Mouse (Mus musculus) heart, embryonic 10.5 days (tissue): ENCODE data around the gene Mzt1. TPM values are rescaled to one million over a fixed set of nuclear protein-coding genes. Genes with fewer than 3 reads are reported as not detected.
"Not testable (repeated sequence)": the region's sequence is repeated elsewhere in the genome, so short reads cannot be mapped to it uniquely, and the experiment has no call there.

Source experiments
- DNase-seq: peaks from one replicate; pipeline ENCODE4 v3.0.0-alpha.2; 2017; ENCODE audit warnings: low spot score
- H3K27ac ChIP-seq: fragments of 300-500 bp; sonication (generic); 2 replicates; pipeline ENCODE4 v1.5.1; 2016; ENCODE audit warnings: mild to moderate bottlenecking
- H3K27me3 ChIP-seq: fragments of 300-500 bp; sonication (generic); 2 replicates; pipeline ENCODE4 v1.6.1; 2016; ENCODE audit warnings: mild to moderate bottlenecking; ENCODE audit not compliant: poor library complexity, insufficient read depth, severe bottlenecking
- H3K36me3 ChIP-seq: fragments of 300-500 bp; sonication (generic); 2 replicates; pipeline ENCODE4 v1.6.1; 2016; ENCODE audit warnings: mild to moderate bottlenecking, moderate library complexity
- H3K4me1 ChIP-seq: fragments of 300-500 bp; sonication (generic); 2 replicates; pipeline ENCODE4 v1.6.1; 2016; ENCODE audit warnings: mild to moderate bottlenecking
- H3K4me3 ChIP-seq: fragments of 300-500 bp; sonication (generic); 2 replicates; pipeline ENCODE4 v1.5.1; 2016; ENCODE audit warnings: mild to moderate bottlenecking, moderate library complexity
- H3K9me3 ChIP-seq: fragments of 300-500 bp; sonication (generic); 2 replicates; pipeline ENCODE4 v1.6.1; 2016; ENCODE audit warnings: mild to moderate bottlenecking, moderate library complexity
- WGBS: fragments of 180-500 bp; shearing (Covaris S2); methylation state at CpG from one replicate; pipeline ENCODE4 v1.1.7; 2016; 5-methylcytosine and 5-hydroxymethylcytosine counted together
- polyA plus RNA-seq: library from polyadenylated mRNA; unstranded; fragments of >200 nt; fragmentation: Nextera tagmentation; extraction: Ambion mirVana; gene quantifications from 2 replicates; pipeline ENCODE4 v1.2.1, GENCODE M21; 2016

The Mzt1 gene
- 92.2 and 95.7 TPM in 2 replicates for polyA plus RNA-seq

DNA sequence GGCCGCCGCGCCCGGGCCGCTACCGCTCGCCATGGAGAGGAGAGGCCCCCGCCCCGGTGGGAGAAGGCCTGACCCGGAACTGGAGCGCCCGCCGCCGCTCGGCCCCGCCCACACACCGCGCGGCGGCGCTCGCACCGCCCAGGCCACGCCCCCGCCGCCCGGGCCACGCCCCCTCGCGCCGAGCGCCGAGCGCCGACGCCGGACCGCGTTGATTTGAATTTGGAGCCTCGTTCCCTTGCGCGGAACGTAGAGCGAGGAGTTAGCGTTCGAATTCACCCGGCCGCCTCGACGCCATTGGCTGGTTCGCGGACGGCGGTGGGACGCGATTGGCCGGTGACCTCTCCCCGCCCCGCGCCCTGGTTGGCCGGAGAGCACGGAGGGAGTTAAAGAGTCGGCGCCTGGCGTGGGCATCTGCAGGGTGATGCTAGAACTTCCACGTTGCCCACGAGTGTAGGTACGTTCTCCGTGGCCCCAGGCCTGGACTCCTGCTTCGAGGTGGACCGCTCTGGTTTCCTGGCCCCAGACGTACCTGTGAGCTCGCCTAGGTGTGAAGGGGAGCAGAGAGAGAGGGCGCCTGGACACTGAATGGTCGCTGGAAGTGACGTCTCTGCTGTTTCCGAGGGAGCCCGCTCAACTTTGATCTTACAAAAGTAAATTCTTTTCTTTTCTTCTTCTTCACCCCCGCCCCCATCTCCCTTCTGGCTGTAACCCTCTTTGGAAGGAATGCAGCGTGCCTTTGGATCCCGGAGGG is at the start of gene Mzt1, which contains the start of gene Bora:
TSS of gene Mzt1 (minus strand) at position 104 of the 751 bp plus-strand sequence.
TSS of gene Bora (plus strand) at position 192 of the 751 bp plus-strand sequence.
- H3K4me1 ChIP-seq: peaks cover 25% of the 10 kb centered on the region
- WGBS: under 1% methylated on average over 81 of the region's 81 CpGs
- peak within 1 kb of the TSS; percentile 86 for H3K4me3 ChIP-seq
- no peaks in the 10 kb centered on the region for H3K27me3 ChIP-seq
- peak within 1 kb of the TSS; percentile 98 for H3K27ac ChIP-seq
- H3K9me3 ChIP-seq: no peaks in the 10 kb centered on the region
- peak; percentile 98 for DNase-seq
- H3K36me3 ChIP-seq: peaks cover 20% of the 10 kb centered on the region

DNA sequence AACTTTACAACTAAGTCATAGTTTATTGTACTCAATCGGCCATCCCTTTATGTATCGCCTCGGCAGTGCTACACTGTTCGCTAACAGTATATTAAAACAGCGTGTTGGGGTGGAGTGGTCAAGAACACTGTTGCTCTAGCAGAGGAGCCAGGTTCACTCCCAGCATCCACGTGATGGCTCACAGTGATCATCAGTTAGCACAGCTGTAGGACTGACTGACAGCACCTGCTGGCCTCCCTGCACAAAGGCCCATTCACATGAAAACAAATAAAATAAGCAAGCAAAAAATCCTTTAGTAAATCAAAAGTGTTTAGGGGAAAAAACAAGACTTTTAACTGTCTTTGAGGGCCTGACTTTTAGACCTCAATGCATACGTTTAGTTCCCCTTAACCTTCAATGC is 43.0 kb upstream of the Mzt1 start:
- DNase-seq: no peak

DNA sequence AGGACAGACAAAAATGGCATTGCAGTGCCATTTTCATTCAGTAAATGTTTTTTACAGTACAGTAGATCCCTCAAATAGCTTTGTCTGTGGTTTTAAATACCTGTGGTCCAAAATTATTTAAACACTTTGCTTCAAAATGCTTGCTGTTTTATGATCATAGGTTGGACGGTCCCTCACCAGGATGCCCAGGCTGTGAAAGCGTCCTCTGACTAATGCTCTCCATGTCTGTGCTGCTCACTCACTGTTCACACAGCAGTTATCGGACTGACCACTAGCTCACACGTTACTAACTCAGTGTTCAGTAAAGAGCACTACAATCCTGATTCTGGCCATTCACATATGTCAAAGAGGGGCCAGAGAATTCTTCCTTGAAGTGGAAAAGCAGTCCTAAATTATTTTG is 25.2 kb upstream of the Mzt1 start:
- Histone ChIP-seq H3K4me3 (no peak overlapping the region), H3K27me3 (no peaks in the 10 kb centered on the region), H3K4me1 (no peaks in the 10 kb centered on the region), H3K9me3 (no peaks in the 10 kb centered on the region), H3K27ac (no peak overlapping the region), H3K36me3 (peaks cover 86% of the 10 kb centered on the region)
- DNase-seq: no peak
- WGBS: 92% methylated on average over 4 of the region's 4 CpGs

More for the DNA sequence above, 43.0 kb upstream of the Mzt1 start:
- H3K27ac ChIP-seq: no peak overlapping the region
- peaks cover 83% of the 10 kb centered on the region for H3K36me3 ChIP-seq
- no peak overlapping the region for H3K4me3 ChIP-seq
- H3K9me3 ChIP-seq: no peaks in the 10 kb centered on the region
- H3K4me1 ChIP-seq: peaks cover 3% of the 10 kb centered on the region; the same call in 1 of the 2 replicates
- H3K27me3 ChIP-seq: no peaks in the 10 kb centered on the region
- WGBS: 94% methylated on average over 7 of the region's 7 CpGs

GRCm38 (mm10) chr14:99063091-99063490 is 17.2 kb upstream of the Mzt1 start:
- H3K4me1 ChIP-seq: no peaks in the 10 kb centered on the region
- WGBS: 88% methylated on average over 2 of the region's 2 CpGs
- H3K36me3 ChIP-seq: peaks cover 77% of the 10 kb centered on the region

GRCm38 (mm10) chr14:99060616-99061015 is 14.7 kb upstream of the Mzt1 start:
- 95% methylated on average over 12 of the region's 12 CpGs for WGBS
- Histone ChIP-seq H3K4me1 (no peaks in the 10 kb centered on the region), H3K27me3 (no peaks in the 10 kb centered on the region), H3K9me3 (no peaks in the 10 kb centered on the region), H3K36me3 (peaks cover 74% of the 10 kb centered on the region), H3K4me3 (no peak overlapping the region), H3K27ac (no peak overlapping the region)
- DNase-seq: no peak

More at GRCm38 (mm10) chr14:99063091-99063490, 17.2 kb upstream of the Mzt1 start:
- Histone ChIP-seq H3K27ac (no peak overlapping the region), H3K27me3 (no peaks in the 10 kb centered on the region), H3K4me3 (no peak overlapping the region), H3K9me3 (no peaks in the 10 kb centered on the region)
- DNase-seq: no peak

GRCm38 (mm10) chr14:99058959-99059586 is 13.1 kb upstream of the Mzt1 start:
- Histone ChIP-seq H3K9me3 (no peaks in the 10 kb centered on the region), H3K4me3 (no peak overlapping the region), H3K4me1 (no peaks in the 10 kb centered on the region), H3K36me3 (peaks cover 74% of the 10 kb centered on the region), H3K27ac (no peak overlapping the region), H3K27me3 (no peaks in the 10 kb centered on the region)
- DNase-seq: no peak
- 87% methylated on average over 7 of the region's 7 CpGs for WGBS

- Histone ChIP-seq H3K27me3 (no peaks in the 10 kb centered on the region), H3K27ac (peak overlapping the region; percentile 98), H3K36me3 (peaks cover 26% of the 10 kb centered on the region), H3K4me1 (peaks cover 20% of the 10 kb centered on the region), H3K4me3 (peak overlapping the region; percentile 86), H3K9me3 (no peaks in the 10 kb centered on the region)
- under 1% methylated on average over 15 of the region's 15 CpGs for WGBS
- no peak for DNase-seq
Observed at GRCm38 (mm10) chr14:99046782-99047181, 848 bp upstream of the Mzt1 start.

DNA sequence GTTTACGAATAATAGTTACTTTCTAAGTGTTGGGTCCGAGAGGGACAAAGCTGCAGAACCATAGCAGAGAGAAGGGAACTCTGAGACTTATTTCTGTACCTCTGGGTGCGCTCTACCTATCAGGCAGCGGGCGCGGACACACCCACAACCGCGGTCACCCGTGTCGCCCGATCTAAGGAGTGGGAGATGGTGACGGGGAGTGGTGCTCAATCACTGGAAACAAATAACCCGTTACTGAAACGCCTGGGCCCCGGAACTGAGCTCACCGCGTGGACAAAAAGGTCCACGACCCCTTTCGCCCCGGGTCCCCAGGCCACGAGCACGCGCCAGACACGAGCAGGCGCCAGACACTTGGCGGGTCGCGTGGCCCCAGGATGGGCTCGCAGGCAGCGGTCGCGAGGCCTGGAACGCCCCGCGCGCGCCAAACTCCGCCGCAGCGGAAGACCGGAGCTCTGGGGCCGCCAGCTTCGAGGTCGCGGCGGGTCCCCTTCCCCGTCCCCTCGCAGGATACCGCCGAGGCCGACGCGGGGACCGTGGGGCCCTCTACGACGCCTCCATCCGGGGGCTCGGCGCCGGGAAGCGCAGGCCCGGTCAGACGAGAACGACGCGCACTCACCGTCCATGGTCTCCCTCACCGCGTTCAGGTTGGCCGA is 430 bp downstream of the Mzt1 start:
- H3K4me3 ChIP-seq: peak overlapping the region; percentile 86
- peaks cover 27% of the 10 kb centered on the region for H3K4me1 ChIP-seq
- H3K9me3 ChIP-seq: no peaks in the 10 kb centered on the region
- H3K36me3 ChIP-seq: peaks cover 14% of the 10 kb centered on the region
- no peaks in the 10 kb centered on the region for H3K27me3 ChIP-seq
- WGBS: under 1% methylated on average over 66 of the region's 70 CpGs
- DNase-seq: peak; percentile 85
- peak overlapping the region; percentile 98 for H3K27ac ChIP-seq

GRCm38 (mm10) chr14:99044718-99045117 is 1.2 kb downstream of the Mzt1 start:
- Histone ChIP-seq H3K4me3 (peak overlapping the region; percentile 86), H3K36me3 (peaks cover 8% of the 10 kb centered on the region; the same call in 1 of the 2 replicates), H3K27ac (0 out of 2 replicates have a peak overlapping the region, but pooled peaks have one; percentile 98), H3K9me3 (no peaks in the 10 kb centered on the region), H3K27me3 (no peaks in the 10 kb centered on the region), H3K4me1 (peaks cover 27% of the 10 kb centered on the region)
- no peak for DNase-seq
- WGBS: 8% methylated on average over 5 of the region's 5 CpGs

DNA sequence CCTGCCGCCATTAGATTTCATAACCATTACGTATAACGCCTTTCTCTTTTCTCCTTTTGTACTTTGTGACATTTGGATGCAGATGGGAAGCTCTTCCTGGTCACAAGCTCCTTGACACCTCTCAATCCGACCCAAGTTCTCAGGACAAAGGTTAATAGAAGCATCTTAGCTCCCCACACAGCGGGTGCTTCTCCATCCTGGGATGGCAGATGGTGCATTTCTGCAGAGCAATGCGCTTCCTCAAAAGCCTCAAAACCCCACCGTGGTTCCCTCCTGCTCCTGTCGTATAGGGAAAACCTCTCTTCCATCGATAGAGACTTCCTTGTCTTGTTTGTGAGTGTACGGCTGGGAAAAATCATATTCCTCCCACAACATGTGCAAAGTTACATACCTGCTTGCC is 1.8 kb downstream of the Mzt1 start:
- H3K4me3 ChIP-seq: peak overlapping the region; percentile 86
- H3K4me1 ChIP-seq: peaks cover 27% of the 10 kb centered on the region
- peaks cover 13% of the 10 kb centered on the region; the same call in 1 of the 2 replicates for H3K36me3 ChIP-seq
- WGBS: 44% methylated on average over 10 of the region's 10 CpGs
- no peak for DNase-seq
- H3K27ac ChIP-seq: no peak overlapping the region
- no peaks in the 10 kb centered on the region for H3K27me3 ChIP-seq
- H3K9me3 ChIP-seq: no peaks in the 10 kb centered on the region

DNA sequence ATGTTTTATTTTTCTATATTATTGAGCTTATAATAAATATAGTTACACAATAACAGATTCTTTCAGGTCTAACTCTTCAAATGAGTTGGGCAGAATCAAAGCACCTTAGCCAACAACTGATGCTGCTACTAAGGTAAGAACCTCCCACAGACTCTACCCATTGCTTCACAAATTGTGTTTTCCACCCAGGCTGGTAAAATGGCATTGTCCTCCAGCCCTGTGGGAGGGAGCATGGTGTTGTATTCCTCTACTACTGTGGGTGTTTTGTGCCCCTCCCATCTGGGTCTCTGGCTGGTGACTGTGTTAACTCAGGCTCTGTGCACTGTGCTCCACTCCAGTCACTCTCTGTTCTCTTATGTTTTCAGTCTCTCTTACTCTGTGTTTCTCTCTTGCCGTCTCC is 2.4 kb downstream of the Mzt1 start:
- 68% methylated on average over 1 of the region's 1 CpGs for WGBS
- Histone ChIP-seq H3K4me1 (peaks cover 27% of the 10 kb centered on the region), H3K4me3 (peak overlapping the region; percentile 86), H3K36me3 (peaks cover 16% of the 10 kb centered on the region; the same call in 1 of the 2 replicates), H3K27ac (no peak overlapping the region), H3K9me3 (no peaks in the 10 kb centered on the region), H3K27me3 (no peaks in the 10 kb centered on the region)
- DNase-seq: no peak

DNA sequence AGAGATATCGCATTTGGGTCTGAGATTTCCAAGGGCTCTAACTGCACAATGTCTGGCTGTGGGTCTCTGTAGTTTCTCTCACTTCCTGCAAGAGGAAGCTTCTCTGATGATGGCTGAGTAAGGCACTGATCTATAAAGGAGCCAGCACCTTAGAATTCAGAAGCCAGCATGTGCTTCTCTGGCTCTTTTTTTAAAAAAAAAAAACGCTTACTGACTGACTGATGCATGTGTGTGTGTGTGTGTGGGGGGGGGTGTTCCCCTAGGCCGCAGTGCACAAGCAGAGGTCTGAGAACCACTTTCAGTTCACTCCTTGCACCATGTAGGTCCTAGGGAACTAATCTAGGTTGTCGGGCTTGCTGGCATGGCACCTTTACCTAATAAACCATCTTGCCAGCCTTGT is 4.5 kb downstream of the Mzt1 start:
- no peaks in the 10 kb centered on the region for H3K9me3 ChIP-seq
- H3K27me3 ChIP-seq: no peaks in the 10 kb centered on the region
- H3K36me3 ChIP-seq: peaks cover 21% of the 10 kb centered on the region
- no peak for DNase-seq
- WGBS: 61% methylated on average over 4 of the region's 4 CpGs
- peak overlapping the region; percentile 25; the same call in 1 of the 2 replicates for H3K27ac ChIP-seq
- no peak overlapping the region for H3K4me3 ChIP-seq
- H3K4me1 ChIP-seq: peaks cover 23% of the 10 kb centered on the region

- not testable (repeated sequence) for H3K4me3 ChIP-seq, H3K9me3 ChIP-seq, H3K27me3 ChIP-seq, H3K27ac ChIP-seq, DNase-seq
- peaks cover 37% of the 10 kb centered on the region for H3K36me3 ChIP-seq
- peaks cover 21% of the 10 kb centered on the region for H3K4me1 ChIP-seq
- 80% methylated on average over 5 of the region's 5 CpGs for WGBS
Observed at GRCm38 (mm10) chr14:99039308-99039707, 6.6 kb downstream of the Mzt1 start.
